Mouse (Mus musculus): ENCODE results near the gene Myom3. TPM values are rescaled to one million over a fixed set of nuclear protein-coding genes. Genes with fewer than 3 reads are reported as not detected.

The Myom3 gene
- polyA plus RNA-seq (2015; fragmentation: Nextera tagmentation; extraction: Ambion mirVana) = 0.25 and 0.33 TPM in 2 replicates

GRCm38 (mm10) chr4:135759356-135759976 is at the start of gene Myom3:
Gene Myom3 (plus strand): TSS chr4:135759715.

GRCm38 (mm10) chr4:135727817-135728216 is 31.7 kb upstream of the Myom3 start, which contains the start of gene Il22ra1:
Gene Il22ra1 (plus strand): TSS chr4:135728172.

GRCm38 (mm10) chr4:135855536-135856222 is 96.2 kb downstream of the Myom3 start, which contains the start of gene Srsf10:
Gene Srsf10 (plus strand): TSS chr4:135855747.

Other genes with a start within 250 kb of the Myom3 start
- 0.06 and 0.26 TPM in 2 replicates for gene Grhl3, start 186.1 kb upstream of the Myom3 start, polyA plus RNA-seq (2015; fragmentation: Nextera tagmentation; extraction: Ambion mirVana)
- gene Ifnlr1, start 73.4 kb upstream of the Myom3 start, polyA plus RNA-seq (2015; fragmentation: Nextera tagmentation; extraction: Ambion mirVana) = 1.0 and 1.4 TPM in 2 replicates
- gene Il22ra1, start 31.5 kb upstream of the Myom3 start, polyA plus RNA-seq (2015; fragmentation: Nextera tagmentation; extraction: Ambion mirVana) = 0.07 TPM in 1 of 2 replicates, not detected in the other
- gene Srsf10, start 96.0 kb downstream of the Myom3 start, polyA plus RNA-seq (2015; fragmentation: Nextera tagmentation; extraction: Ambion mirVana) = 169 and 170 TPM in 2 replicates
- gene Pnrc2, start 114.1 kb downstream of the Myom3 start, polyA plus RNA-seq (2015; fragmentation: Nextera tagmentation; extraction: Ambion mirVana) = 102 and 106 TPM in 2 replicates
- 5.4 and 6.6 TPM in 2 replicates for gene Cnr2, start 135.7 kb downstream of the Myom3 start, polyA plus RNA-seq (2015; fragmentation: Nextera tagmentation; extraction: Ambion mirVana)
- gene Fuca1, start 161.0 kb downstream of the Myom3 start, polyA plus RNA-seq (2015; fragmentation: Nextera tagmentation; extraction: Ambion mirVana) = 51.0 and 58.0 TPM in 2 replicates
- 77.9 and 85.9 TPM in 2 replicates for gene Hmgcl, start 186.7 kb downstream of the Myom3 start, polyA plus RNA-seq (2015; fragmentation: Nextera tagmentation; extraction: Ambion mirVana)
- 15.1 and 15.9 TPM in 2 replicates for gene Gale, start 204.0 kb downstream of the Myom3 start, polyA plus RNA-seq (2015; fragmentation: Nextera tagmentation; extraction: Ambion mirVana)
- gene Lypla2, start 212.9 kb downstream of the Myom3 start, polyA plus RNA-seq (2015; fragmentation: Nextera tagmentation; extraction: Ambion mirVana) = 68.9 and 77.7 TPM in 2 replicates
- 76.7 and 90.0 TPM in 2 replicates for gene Pithd1, start 227.5 kb downstream of the Myom3 start, polyA plus RNA-seq (2015; fragmentation: Nextera tagmentation; extraction: Ambion mirVana)